In the genomic region with DNA sequence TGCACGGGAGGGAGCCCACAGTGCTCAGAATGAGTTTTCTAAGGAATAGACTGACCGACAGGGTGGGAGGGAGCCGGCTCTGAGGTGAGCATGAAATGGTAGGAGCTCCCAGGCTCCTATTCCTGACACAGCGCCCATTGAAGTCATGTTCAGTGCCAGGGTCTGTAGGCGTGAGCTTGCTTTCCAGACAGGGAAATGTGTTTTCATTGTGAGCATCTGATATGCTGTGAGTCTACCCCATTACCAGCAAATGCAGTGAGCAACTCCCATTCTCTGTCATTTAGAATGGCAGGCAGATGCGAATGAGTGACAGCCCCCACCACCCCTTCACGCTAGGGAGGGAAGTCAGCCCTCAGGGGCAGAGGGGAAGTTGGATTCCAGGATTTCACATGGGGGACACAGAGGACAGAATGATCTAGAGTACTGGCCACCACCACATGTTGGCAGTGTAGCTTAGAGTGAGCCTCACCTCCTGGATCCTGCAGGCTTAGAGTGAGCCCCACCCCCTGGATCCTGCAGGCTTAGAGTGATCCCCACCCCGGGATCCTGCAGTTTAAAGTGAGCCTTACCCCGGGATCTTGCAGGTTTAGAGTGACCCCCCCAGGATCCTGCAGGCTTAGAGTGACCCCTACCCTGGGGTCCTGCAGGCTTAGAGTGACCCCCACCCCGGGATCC, we compare ENCODE assay signal across 20 mouse cellular contexts.
A peak's percentile ranks its signal among the peaks of the same experiment; 100 is the strongest.
DNase-seq lines count a peak whose midpoint lies in the region; ATAC-seq and TF ChIP-seq lines count a peak whose summit lies in the region.
"Had no signal": no experiment of that assay in that cellular context is flagged by ENCODE, and none has a peak within 500 bp of the region (broad histone marks: within the 10 kb centered on the region; RNA-seq: fewer than 3 reads in every experiment).

No protein-coding gene starts in this region.

- H3K36me3 ChIP-seq in forebrain, embryonic 15.5 days, result no peaks in the 10 kb centered on the region
- no peaks in the 10 kb centered on the region for H3K36me3 ChIP-seq in forebrain, embryonic 10.5 days (replicated peaks)
- no peaks in the 10 kb centered on the region for H3K36me3 ChIP-seq in hindbrain, postnatal 0 days (ENCODE audit: insufficient read depth, low read length)
- no peaks in the 10 kb centered on the region for H3K36me3 ChIP-seq in hindbrain, embryonic 10.5 days
- H3K36me3 ChIP-seq in midbrain, postnatal 0 days (ENCODE audit: insufficient read depth, low read length), result no peaks in the 10 kb centered on the region
- H3K36me3 ChIP-seq in midbrain, embryonic 14.5 days (ENCODE audit: control insufficient read depth, insufficient read depth, low read length), result no peaks in the 10 kb centered on the region
- H3K36me3 ChIP-seq: hindbrain, embryonic 15.5 days; intestine, embryonic 15.5 days; neural tube, embryonic 15.5 days had no signal

- no peak overlapping the region; the same call in 1 of the 2 replicates for H3K27ac ChIP-seq in forebrain, embryonic 15.5 days (replicated peaks)
- no peak overlapping the region for H3K27ac ChIP-seq in forebrain, embryonic 10.5 days
- no peak overlapping the region for H3K27ac ChIP-seq in hindbrain, postnatal 0 days
- H3K27ac ChIP-seq in hindbrain, embryonic 10.5 days, result no peak overlapping the region; the same call in 1 of the 2 replicates
- H3K27ac ChIP-seq in midbrain, postnatal 0 days (ENCODE audit: low read depth, low read length), result no peak overlapping the region
- no peak overlapping the region for H3K27ac ChIP-seq in midbrain, embryonic 14.5 days (replicated peaks; ENCODE audit: low read depth, low read length)
- H3K27ac ChIP-seq: heart, adult 2 months; hindbrain, embryonic 15.5 days; intestine, embryonic 15.5 days; neural tube, embryonic 15.5 days had no signal

- no peaks in the 10 kb centered on the region for H3K27me3 ChIP-seq in forebrain, embryonic 15.5 days
- peaks cover 26% of the 10 kb centered on the region for H3K27me3 ChIP-seq in forebrain, embryonic 10.5 days (ENCODE audit: poor library complexity, severe bottlenecking)
- no peaks in the 10 kb centered on the region for H3K27me3 ChIP-seq in hindbrain, postnatal 0 days (ENCODE audit: insufficient read depth, low read length)
- peaks cover 9% of the 10 kb centered on the region; the same call in 1 of the 2 replicates for H3K27me3 ChIP-seq in hindbrain, embryonic 10.5 days (ENCODE audit: insufficient read depth, poor library complexity, severe bottlenecking)
- no peaks in the 10 kb centered on the region for H3K27me3 ChIP-seq in midbrain, postnatal 0 days (ENCODE audit: insufficient read depth, low read length)
- H3K27me3 ChIP-seq in midbrain, embryonic 14.5 days (ENCODE audit: control insufficient read depth, insufficient read depth, low read length), result no peaks in the 10 kb centered on the region
- H3K27me3 ChIP-seq: hindbrain, embryonic 15.5 days; neural tube, embryonic 15.5 days had no signal

- H3K9me3 ChIP-seq in forebrain, embryonic 15.5 days, result no peaks in the 10 kb centered on the region
- H3K9me3 ChIP-seq in forebrain, embryonic 10.5 days, result no peaks in the 10 kb centered on the region
- H3K9me3 ChIP-seq in hindbrain, postnatal 0 days (ENCODE audit: low read length), result no peaks in the 10 kb centered on the region
- no peaks in the 10 kb centered on the region for H3K9me3 ChIP-seq in hindbrain, embryonic 10.5 days
- H3K9me3 ChIP-seq in midbrain, postnatal 0 days (ENCODE audit: low read length), result no peaks in the 10 kb centered on the region
- H3K9me3 ChIP-seq in midbrain, embryonic 14.5 days (ENCODE audit: control insufficient read depth, low read length), result no peaks in the 10 kb centered on the region
- H3K9me3 ChIP-seq: hindbrain, embryonic 15.5 days; intestine, embryonic 15.5 days; neural tube, embryonic 15.5 days had no signal

- DNase-seq in forebrain, embryonic 10.5 days (ENCODE audit: extremely low spot score, low spot score), result no peak
- DNase-seq in hindbrain, postnatal 0 days (ENCODE audit: low spot score), result no peak
- DNase-seq in hindbrain, embryonic 10.5 days (ENCODE audit: low spot score), result no peak
- DNase-seq in midbrain, postnatal 0 days (ENCODE audit: low spot score), result no peak
- DNase-seq in midbrain, embryonic 14.5 days, result no peak
- peak; percentile 44 to 45 for DNase-seq in layer of hippocampus, postnatal 36 days
- DNase-seq: adrenal gland, postnatal 10 days; cerebellum, adult 8-10 months; cerebellum, postnatal 36 days; gastrocnemius, postnatal 25 days; heart, adult 2 months; kidney, postnatal 4 days; lung, postnatal 4 days; right cerebral cortex, postnatal 14 days; thymus, postnatal 14 days had no signal

- 50% methylated on average over 10 of the region's 10 CpGs for WGBS in forebrain, embryonic 15.5 days
- WGBS in forebrain, embryonic 10.5 days, result 58% methylated on average over 10 of the region's 10 CpGs
- WGBS in hindbrain, postnatal 0 days, result 49% methylated on average over 10 of the region's 10 CpGs
- 54% methylated on average over 10 of the region's 10 CpGs for WGBS in hindbrain, embryonic 10.5 days
- WGBS in midbrain, postnatal 0 days, result 51% methylated on average over 10 of the region's 10 CpGs
- 50% methylated on average over 10 of the region's 10 CpGs for WGBS in midbrain, embryonic 14.5 days

- H3K4me2 ChIP-seq in forebrain, embryonic 15.5 days (replicated peaks), result no peak overlapping the region
- H3K4me2 ChIP-seq in hindbrain, postnatal 0 days (ENCODE audit: low read depth, low read length), result no peak overlapping the region
- no peak overlapping the region for H3K4me2 ChIP-seq in midbrain, postnatal 0 days (ENCODE audit: low read depth, low read length, poor library complexity, severe bottlenecking)
- no peak overlapping the region for H3K4me2 ChIP-seq in midbrain, embryonic 14.5 days (ENCODE audit: low read length)
- H3K4me2 ChIP-seq: hindbrain, embryonic 15.5 days; intestine, embryonic 15.5 days; neural tube, embryonic 15.5 days had no signal

- peaks cover 19% of the 10 kb centered on the region for H3K4me1 ChIP-seq in forebrain, embryonic 15.5 days
- H3K4me1 ChIP-seq in forebrain, embryonic 10.5 days, result peaks cover 25% of the 10 kb centered on the region
- 0 out of 2 replicates have a peak, but pooled peaks cover 3% of the 10 kb centered on the region for H3K4me1 ChIP-seq in hindbrain, postnatal 0 days (ENCODE audit: insufficient read depth, low read length)
- peaks cover 30% of the 10 kb centered on the region for H3K4me1 ChIP-seq in hindbrain, embryonic 10.5 days (replicated peaks)
- peaks cover 8% of the 10 kb centered on the region; the same call in 1 of the 2 replicates for H3K4me1 ChIP-seq in midbrain, postnatal 0 days (ENCODE audit: insufficient read depth, low read length)
- H3K4me1 ChIP-seq in midbrain, embryonic 14.5 days (ENCODE audit: control insufficient read depth, insufficient read depth, low read length), result peaks cover 18% of the 10 kb centered on the region
- H3K4me1 ChIP-seq: intestine, embryonic 15.5 days had no signal

- ATAC-seq in forebrain, embryonic 15.5 days (replicated peaks), result peak; percentile 36; the same call in 1 of the 2 replicates
- no peak for ATAC-seq in hindbrain, postnatal 0 days
- ATAC-seq in midbrain, postnatal 0 days (ENCODE audit: low FRiP score), result no peak
- ATAC-seq in midbrain, embryonic 14.5 days (ENCODE audit: low FRiP score, low TSS enrichment), result no peak
- ATAC-seq in erythroblast, adult 5-6 weeks (replicated peaks; ENCODE audit: low FRiP score, poor library complexity, severe bottlenecking), result no peak
- ATAC-seq: intestine, embryonic 15.5 days had no signal

- no peak overlapping the region for H3K9ac ChIP-seq in forebrain, embryonic 15.5 days (replicated peaks)
- H3K9ac ChIP-seq in hindbrain, postnatal 0 days (replicated peaks; ENCODE audit: low read length), result no peak overlapping the region
- no peak overlapping the region for H3K9ac ChIP-seq in midbrain, postnatal 0 days (replicated peaks; ENCODE audit: low read length, poor library complexity, severe bottlenecking)
- no peak overlapping the region for H3K9ac ChIP-seq in midbrain, embryonic 14.5 days (replicated peaks; ENCODE audit: low read length)
- H3K9ac ChIP-seq: hindbrain, embryonic 15.5 days; intestine, embryonic 15.5 days; neural tube, embryonic 15.5 days had no signal

- no peak overlapping the region for H3K4me3 ChIP-seq in forebrain, embryonic 15.5 days
- no peak overlapping the region for H3K4me3 ChIP-seq in forebrain, embryonic 10.5 days
- no peak overlapping the region for H3K4me3 ChIP-seq in hindbrain, postnatal 0 days (ENCODE audit: low read length)
- H3K4me3 ChIP-seq in hindbrain, embryonic 10.5 days, result no peak overlapping the region
- H3K4me3 ChIP-seq in midbrain, postnatal 0 days (ENCODE audit: low read depth, low read length), result no peak overlapping the region
- no peak overlapping the region for H3K4me3 ChIP-seq in midbrain, embryonic 14.5 days (replicated peaks; ENCODE audit: low read depth, low read length)
- H3K4me3 ChIP-seq: heart, adult 2 months; hindbrain, embryonic 15.5 days; intestine, embryonic 15.5 days; neural tube, embryonic 15.5 days had no signal

- peak; percentile 24; the same call in 1 of the 2 replicates for TF ChIP-seq CTCF in hindbrain, postnatal 0 days (IDR thresholded peaks at IDR 0.05; ENCODE audit: low read depth)
- TF ChIP-seq CTCF in midbrain, postnatal 0 days (IDR thresholded peaks at IDR 0.05), result peak; percentile 24; the same call in 1 of the 2 replicates

Comparison
In these comparisons a context has a peak if more than half of its experiments do, and no peak if none do; other contexts are left out.
1. DNase-seq: peak in layer of hippocampus, postnatal 36 days (2 of 2); none in forebrain, embryonic 10.5 days (single experiment), hindbrain, postnatal 0 days (single experiment), hindbrain, embryonic 10.5 days (single experiment), midbrain, postnatal 0 days (single experiment) and midbrain, embryonic 14.5 days (single experiment).